Mouse (Mus musculus) kidney, postnatal 10 days (tissue): ENCODE measurements around the gene Zbed3.

Experiments
- DNase-seq: peaks from one replicate; pipeline ENCODE4 v3.0.0; 2021; ENCODE audit warnings: mixed read lengths

Zbed3 gene

GRCm38 (mm10) chr13:95323400-95323799, at the start of gene Zbed3:
TSS of gene Zbed3 (plus strand) at chr13:95323612.
- DNase-seq, result peak; percentile 50

GRCm38 (mm10) chr13:95278426-95279025, 44.9 kb upstream of the Zbed3 start:
- DNase-seq, result no peak

DNA sequence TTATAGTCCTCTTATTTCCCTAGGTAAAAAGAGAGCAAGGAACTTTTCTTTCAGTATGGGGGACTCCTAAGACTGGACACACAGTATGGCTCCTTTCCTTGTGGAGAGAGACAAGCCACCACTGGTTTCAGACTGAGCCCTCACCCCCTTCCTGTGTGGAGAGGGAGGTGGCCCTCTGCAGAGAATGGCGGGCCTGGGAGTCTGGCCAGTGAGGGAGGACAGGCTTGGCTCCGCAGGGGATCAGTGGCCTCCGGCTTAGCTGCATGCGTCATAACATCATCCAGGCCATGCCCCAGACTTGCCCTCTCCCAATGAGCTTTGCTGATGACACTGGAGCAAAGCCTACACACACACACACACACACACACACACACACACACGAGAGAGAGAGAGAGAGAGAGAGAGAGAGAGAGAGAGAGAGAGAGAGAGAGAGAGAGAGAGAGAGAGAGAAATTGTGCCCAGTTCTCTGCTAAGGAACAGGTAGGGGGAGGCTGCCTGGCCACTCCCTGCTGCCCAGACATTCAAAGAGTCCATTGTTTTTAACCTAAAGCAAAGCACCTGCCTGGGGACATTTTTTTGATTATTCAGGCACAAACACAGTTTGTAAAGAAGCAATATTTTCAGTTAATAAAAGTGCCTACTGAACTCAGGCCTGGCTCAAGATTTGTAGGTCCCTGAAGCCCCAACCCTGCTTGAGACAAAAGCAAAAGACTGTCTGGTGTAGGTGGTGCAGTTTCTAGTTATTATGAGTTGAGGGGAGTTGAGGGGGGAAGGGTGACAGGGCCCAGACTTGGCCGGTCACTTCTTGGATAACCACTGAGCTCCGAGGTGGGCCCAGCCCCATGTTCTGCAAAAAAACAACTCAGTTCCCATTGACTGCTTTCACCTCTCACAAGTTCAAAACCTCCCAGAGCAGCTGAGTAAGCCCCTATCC, 41.4 kb upstream of the Zbed3 start:
- peak; percentile 67 for DNase-seq

DNA sequence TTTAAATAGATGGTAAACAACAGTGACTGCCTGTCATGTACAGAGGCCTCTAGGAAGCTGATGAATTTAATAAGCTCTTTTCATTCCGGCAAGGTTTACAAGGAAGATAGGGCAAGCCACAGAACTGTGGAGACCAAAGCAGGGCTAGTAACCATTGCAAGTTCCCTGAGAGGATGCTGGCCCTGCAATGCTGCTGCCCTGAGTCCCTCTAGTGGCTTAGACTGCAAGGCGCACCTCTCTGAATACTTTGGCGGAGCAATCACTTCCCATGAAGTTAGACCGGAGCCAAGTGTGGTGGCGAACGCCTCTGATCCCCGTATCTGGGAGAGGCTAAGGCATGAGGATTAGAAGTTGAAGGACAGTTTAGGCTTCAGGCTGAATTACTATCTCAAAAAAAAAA, 36.4 kb upstream of the Zbed3 start:
- DNase-seq, result peak; percentile 88

GRCm38 (mm10) chr13:95288027-95288426, 35.4 kb upstream of the Zbed3 start:
- no peak for DNase-seq

- DNase-seq, result no peak
Observed at GRCm38 (mm10) chr13:95291983-95292382, 31.4 kb upstream of the Zbed3 start.

DNA sequence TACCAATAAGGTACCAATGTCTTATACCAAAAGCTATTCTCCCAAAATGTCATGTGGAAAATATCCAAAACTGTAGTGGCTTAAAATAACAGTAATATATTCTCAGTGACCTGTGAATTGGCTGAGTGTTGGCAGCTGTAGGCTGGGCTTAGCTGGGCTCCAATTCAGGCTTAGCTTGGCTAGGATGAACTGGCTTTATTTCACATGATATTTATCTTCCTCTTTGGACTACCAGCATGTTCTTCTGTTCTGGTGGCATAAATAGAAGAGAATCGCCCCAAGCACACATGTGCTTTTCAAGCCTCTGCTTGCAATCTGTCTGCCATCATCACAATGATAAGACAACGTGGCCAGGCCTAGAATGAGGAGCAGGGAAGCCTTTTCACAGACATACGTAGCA, 23.5 kb upstream of the Zbed3 start:
- DNase-seq, result no peak

DNA sequence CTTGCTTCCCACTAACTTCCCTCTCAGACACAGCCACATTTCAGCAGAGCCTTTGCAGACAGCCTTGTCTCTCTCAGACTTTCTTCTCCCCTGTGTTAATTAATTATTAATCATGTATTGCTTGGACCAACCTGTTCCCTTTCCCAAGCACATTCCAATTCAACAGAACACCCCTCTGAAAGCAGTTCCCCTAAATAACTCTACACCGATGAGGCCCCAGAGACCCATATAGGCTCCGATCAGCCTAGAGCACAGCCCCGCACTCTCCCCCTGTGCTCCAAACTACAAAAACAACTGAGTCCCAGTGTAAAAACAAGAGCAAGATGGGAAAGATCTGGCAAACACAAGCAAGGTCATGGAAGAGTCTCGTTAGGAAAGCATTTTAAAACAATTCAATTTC, 16.8 kb upstream of the Zbed3 start:
- DNase-seq, result no peak

GRCm38 (mm10) chr13:95307100-95307655, 16.2 kb upstream of the Zbed3 start:
- no peak for DNase-seq

DNA sequence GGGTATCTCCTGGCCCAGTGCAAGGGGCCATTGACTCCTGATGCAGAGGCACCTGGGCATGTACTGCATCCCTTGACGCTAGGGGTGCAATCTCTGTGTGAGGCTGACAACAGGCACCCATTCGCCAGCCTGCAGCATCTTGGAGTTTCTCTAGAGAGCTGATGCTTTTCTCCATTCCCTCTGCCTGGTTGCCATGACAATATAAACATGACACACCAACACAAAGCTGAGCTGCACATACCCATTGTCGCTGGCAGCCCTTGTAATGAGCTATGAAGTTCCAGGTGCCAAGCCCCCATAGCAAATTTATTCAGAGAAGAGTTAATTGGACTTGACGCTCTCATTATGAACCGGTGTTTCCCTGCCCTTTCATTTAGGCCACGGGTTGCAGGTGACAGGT, 11.4 kb upstream of the Zbed3 start:
- no peak for DNase-seq

DNA sequence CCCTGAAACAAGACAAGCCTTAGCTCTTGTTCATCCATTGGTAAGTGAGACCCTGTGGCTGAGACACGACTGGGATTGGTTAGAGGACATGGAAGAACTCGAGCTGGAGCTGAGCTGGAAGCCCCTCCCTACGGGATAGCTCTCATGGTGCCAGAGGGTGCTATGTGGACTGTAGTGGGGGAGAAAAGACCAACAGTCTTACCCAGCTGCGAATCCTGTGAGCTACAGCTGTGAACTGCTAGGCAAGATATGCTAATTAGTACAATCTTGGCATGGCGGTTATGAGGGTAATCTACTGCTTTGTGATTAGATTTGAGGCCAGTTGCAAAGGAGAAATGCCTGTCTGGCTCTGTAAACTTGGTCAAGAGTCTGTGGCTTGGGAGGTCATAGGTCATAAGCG, 4.3 kb upstream of the Zbed3 start:
- DNase-seq, result no peak

GRCm38 (mm10) chr13:95320451-95320850, 3.0 kb upstream of the Zbed3 start:
- DNase-seq, result no peak

DNA sequence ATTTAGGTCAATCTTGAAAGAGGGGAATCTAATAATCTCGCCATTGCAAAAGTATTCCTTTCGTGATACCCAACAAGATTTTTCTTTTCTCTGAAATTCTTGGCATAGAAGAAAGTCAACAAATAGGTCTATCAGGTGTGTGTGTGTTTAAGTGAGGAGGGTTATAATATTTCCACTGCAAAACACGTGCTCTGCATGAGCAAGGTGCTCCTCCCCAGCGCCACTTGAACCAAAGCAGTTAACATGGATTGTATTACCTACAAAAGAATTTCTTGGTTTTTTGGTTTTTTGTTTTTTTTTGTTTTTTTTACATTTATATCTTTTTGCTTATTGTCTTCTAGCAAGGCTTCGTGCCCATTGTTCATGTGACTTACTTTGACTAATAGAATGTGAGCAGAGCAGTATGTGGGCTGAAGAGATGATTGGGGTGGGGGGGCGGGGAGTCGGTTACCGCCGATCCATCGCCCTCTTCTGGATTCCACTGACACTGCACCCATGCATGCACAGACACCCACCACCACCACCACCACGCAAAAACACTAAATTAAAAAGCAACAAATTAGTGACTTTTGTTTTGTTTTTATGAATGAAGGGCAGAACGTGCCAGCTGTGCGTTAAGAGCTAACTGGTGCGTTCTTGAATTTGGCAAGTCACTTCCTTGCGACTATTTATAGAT, 676 bp downstream of the Zbed3 start:
- DNase-seq, result peak; percentile 89

GRCm38 (mm10) chr13:95324626-95325079, 1.2 kb downstream of the Zbed3 start:
- DNase-seq, result peak; percentile 47

- DNase-seq, result peak; percentile 87
Observed at GRCm38 (mm10) chr13:95325080-95325906, 1.9 kb downstream of the Zbed3 start.

DNA sequence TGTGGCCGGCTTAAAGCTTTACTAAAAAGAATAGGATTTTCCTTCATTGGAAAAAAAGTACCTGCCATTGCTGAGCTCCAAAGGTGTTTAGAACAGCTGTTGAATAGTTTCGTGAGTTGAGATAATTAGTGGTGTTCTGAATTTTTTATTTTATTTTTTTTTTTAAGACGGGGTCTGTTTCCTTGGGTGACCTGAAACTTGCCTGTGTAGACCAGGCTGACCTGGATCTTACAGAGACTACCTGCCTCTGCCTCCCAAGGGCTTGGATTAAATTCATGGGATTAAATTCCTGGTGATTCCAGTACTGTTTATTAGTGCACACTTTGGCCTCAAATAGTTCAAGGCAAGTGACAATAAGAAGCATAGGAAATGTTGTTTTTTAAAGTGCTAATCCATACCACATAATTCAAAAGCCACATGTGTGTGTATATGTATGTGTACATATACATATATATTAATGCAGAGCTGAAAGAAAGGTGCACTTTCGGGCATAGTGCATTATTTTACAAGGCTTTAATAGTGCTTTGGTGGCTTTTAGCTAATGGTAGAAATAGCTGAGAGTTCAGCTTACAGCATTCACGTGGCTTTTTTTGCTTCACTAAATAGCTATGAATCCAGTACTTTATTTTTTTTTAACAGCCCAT, 2.6 kb downstream of the Zbed3 start:
- no peak for DNase-seq

- DNase-seq, result peak; percentile 34
Observed at GRCm38 (mm10) chr13:95326611-95327344, 3.4 kb downstream of the Zbed3 start.

DNA sequence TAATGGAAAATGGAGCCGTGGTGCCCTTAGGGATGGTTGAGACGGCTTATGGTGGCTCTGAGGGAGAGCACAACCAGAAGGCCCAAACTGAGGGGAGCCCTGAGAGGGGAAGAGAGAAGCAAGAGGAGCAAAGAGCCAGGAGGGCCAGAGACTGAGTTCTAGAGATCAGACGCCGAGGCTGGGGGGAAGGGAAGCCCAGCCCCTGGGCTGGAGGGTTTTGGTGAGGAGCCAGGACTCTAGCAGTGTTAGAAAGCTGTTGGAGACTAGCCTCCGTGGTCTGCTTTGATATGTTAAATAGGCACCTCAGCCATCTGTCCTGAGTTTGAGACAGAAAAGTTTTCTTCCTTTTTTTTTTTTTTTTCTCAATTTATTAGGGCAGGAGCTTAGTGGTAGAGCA, 3.9 kb downstream of the Zbed3 start:
- peak; percentile 69 for DNase-seq

GRCm38 (mm10) chr13:95328767-95329166, 5.4 kb downstream of the Zbed3 start:
- DNase-seq, result peak; percentile 51

DNA sequence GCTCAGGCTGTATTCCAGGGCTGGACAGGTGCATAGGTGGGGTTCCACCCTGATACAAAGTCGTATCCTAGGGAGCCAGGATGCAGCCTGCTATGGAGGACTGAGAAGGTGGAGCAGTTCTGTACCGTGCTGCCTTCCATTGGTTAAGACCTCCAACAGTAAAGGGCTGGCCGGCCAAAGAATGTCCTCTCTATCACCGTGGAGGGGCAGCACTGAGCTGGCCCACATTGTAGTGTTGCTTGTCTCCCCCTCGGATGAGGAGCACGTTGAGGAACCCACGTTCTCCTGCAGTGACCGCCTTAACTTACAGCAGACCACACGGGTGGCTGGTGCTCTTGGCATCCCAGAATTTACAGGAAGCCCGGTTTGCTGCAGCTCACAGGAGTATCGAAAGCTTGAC, 7.1 kb downstream of the Zbed3 start:
- DNase-seq, result no peak
